Mouse (Mus musculus): ENCODE data around the gene Gm17455. TPM values are rescaled to one million over a fixed set of nuclear protein-coding genes. Genes with fewer than 3 reads are reported as not detected.

The Gm17455 gene
- polyA plus RNA-seq, 1 experiment from 2014 or later, result 0.28 TPM

GRCm38 (mm10) chr10:60419624-60420023 is 20.1 kb downstream of the Gm17455 start:
- no peak for ATAC-seq (replicated peaks; ENCODE audit: extremely low read depth, insufficient read depth, low FRiP score)
- no peaks in the 10 kb centered on the region for H3K9me3 ChIP-seq (replicated peaks; ENCODE audit: control insufficient read depth, low read length)
- WGBS, result 30% methylated on average over 4 of the region's 4 CpGs
- no peaks in the 10 kb centered on the region for H3K4me1 ChIP-seq (ENCODE audit: control insufficient read depth, insufficient read depth, low read length)
- no peak overlapping the region for H3K4me2 ChIP-seq (ENCODE audit: low read depth, low read length)
- no peak overlapping the region for H3K4me3 ChIP-seq (ENCODE audit: low read length)
- no peak overlapping the region for H3K9ac ChIP-seq (ENCODE audit: low read length)
- H3K36me3 ChIP-seq (ENCODE audit: control insufficient read depth, insufficient read depth), result no peaks in the 10 kb centered on the region
- H3K27me3 ChIP-seq (ENCODE audit: control insufficient read depth, insufficient read depth, low read length), result no peaks in the 10 kb centered on the region
- H3K27ac ChIP-seq (ENCODE audit: low read length), result no peak overlapping the region

DNA sequence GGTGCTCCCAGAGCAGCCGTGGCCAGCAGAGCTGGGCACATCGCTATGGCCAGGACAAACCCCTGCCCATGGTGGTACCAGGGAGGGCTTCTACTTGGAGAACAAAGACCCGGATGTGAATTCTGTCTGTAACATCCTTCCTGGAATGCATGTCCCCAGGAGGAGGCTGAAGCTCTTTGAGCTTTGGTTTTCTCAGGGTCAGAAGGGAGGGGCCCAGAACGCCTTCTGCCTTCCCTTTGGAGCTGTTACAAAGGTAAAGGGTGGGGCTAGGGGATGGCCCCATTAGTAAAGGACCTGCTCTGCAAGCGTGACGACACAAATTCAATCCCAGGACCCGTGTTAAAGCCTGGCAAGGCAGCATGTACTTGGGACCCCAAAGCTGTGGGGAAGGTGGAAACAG is 23.2 kb downstream of the Gm17455 start:
- H3K9me3 ChIP-seq (replicated peaks; ENCODE audit: control insufficient read depth, low read length), result peaks cover 12% of the 10 kb centered on the region
- 72% methylated on average over 7 of the region's 7 CpGs for WGBS
- no peaks in the 10 kb centered on the region for H3K36me3 ChIP-seq (ENCODE audit: control insufficient read depth, insufficient read depth)
- H3K27ac ChIP-seq (ENCODE audit: low read length), result no peak overlapping the region
- no peaks in the 10 kb centered on the region for H3K27me3 ChIP-seq (ENCODE audit: control insufficient read depth, insufficient read depth, low read length)
- no peak overlapping the region for H3K9ac ChIP-seq (ENCODE audit: low read length)
- no peak for ATAC-seq (replicated peaks; ENCODE audit: extremely low read depth, insufficient read depth, low FRiP score)
- no peak overlapping the region for H3K4me2 ChIP-seq (ENCODE audit: low read depth, low read length)
- no peak overlapping the region for H3K4me3 ChIP-seq (ENCODE audit: low read length)
- no peaks in the 10 kb centered on the region for H3K4me1 ChIP-seq (ENCODE audit: control insufficient read depth, insufficient read depth, low read length)

DNA sequence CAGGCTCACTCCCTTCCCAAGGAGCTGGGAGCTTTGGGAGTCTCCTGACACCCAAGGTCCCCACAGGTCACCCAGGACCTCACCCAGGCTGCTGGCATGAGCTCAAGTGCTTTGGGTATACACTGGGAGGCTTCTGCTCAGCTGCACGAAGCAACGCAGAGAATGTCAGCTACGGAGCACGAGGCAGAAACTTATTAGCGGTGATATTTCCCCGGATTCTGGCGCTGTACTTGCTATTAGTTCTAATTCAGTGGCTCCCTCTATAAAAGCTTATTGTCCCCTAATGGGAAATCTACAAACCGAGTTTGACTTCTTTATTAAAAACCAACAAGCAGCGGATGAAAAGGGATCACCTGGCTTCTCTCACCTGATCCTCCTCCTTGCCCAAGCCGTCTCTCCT is 30.5 kb downstream of the Gm17455 start:
- H3K27ac ChIP-seq (ENCODE audit: low read length), result no peak overlapping the region
- H3K4me3 ChIP-seq (ENCODE audit: low read length), result no peak overlapping the region
- WGBS, result 75% methylated on average over 10 of the region's 10 CpGs
- no peak overlapping the region for H3K4me2 ChIP-seq (ENCODE audit: low read depth, low read length)
- ATAC-seq (replicated peaks; ENCODE audit: extremely low read depth, insufficient read depth, low FRiP score), result no peak
- H3K9me3 ChIP-seq (replicated peaks; ENCODE audit: control insufficient read depth, low read length), result peaks cover 9% of the 10 kb centered on the region
- no peaks in the 10 kb centered on the region for H3K27me3 ChIP-seq (ENCODE audit: control insufficient read depth, insufficient read depth, low read length)
- H3K9ac ChIP-seq (ENCODE audit: low read length), result no peak overlapping the region
- no peaks in the 10 kb centered on the region for H3K4me1 ChIP-seq (ENCODE audit: control insufficient read depth, insufficient read depth, low read length)
- H3K36me3 ChIP-seq (ENCODE audit: control insufficient read depth, insufficient read depth), result no peaks in the 10 kb centered on the region

DNA sequence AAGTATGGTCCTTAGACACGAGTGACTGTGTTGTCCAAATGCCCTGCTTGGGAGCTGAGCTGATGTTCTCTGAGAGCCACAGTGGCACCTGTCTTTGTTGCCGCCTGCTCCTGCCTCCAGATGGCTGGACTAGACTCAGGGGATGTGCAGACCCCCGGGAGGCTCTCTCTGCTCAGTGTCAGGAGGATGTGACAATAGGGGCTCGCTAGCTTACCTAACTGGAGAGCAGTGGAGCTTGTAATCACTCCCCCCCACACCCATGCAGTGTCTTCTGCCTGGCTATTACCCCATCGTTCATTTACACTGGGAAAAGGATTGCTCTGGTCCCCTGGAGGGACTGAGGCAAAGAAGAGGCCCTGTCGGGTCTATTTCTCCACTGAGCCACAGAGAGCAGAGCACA is 31.1 kb downstream of the Gm17455 start:
- WGBS, result 54% methylated on average over 6 of the region's 6 CpGs
- no peaks in the 10 kb centered on the region for H3K4me1 ChIP-seq (ENCODE audit: control insufficient read depth, insufficient read depth, low read length)
- H3K9ac ChIP-seq (ENCODE audit: low read length), result no peak overlapping the region
- H3K27ac ChIP-seq (ENCODE audit: low read length), result no peak overlapping the region
- no peak overlapping the region for H3K4me2 ChIP-seq (ENCODE audit: low read depth, low read length)
- no peaks in the 10 kb centered on the region for H3K27me3 ChIP-seq (ENCODE audit: control insufficient read depth, insufficient read depth, low read length)
- H3K4me3 ChIP-seq (ENCODE audit: low read length), result no peak overlapping the region
- peaks cover 3% of the 10 kb centered on the region for H3K9me3 ChIP-seq (replicated peaks; ENCODE audit: control insufficient read depth, low read length)
- no peak for ATAC-seq (replicated peaks; ENCODE audit: extremely low read depth, insufficient read depth, low FRiP score)
- H3K36me3 ChIP-seq (ENCODE audit: control insufficient read depth, insufficient read depth), result no peaks in the 10 kb centered on the region

- no peak for ATAC-seq (replicated peaks; ENCODE audit: extremely low read depth, insufficient read depth, low FRiP score)
- Histone ChIP-seq H3K4me2 (ENCODE audit: low read depth, low read length) (no peak overlapping the region), H3K4me3 (ENCODE audit: low read length) (no peak overlapping the region), H3K27ac (ENCODE audit: low read length) (no peak overlapping the region), H3K36me3 (ENCODE audit: control insufficient read depth, insufficient read depth) (no peaks in the 10 kb centered on the region), H3K9ac (ENCODE audit: low read length) (no peak overlapping the region), H3K9me3 (replicated peaks; ENCODE audit: control insufficient read depth, low read length) (no peaks in the 10 kb centered on the region), H3K27me3 (ENCODE audit: control insufficient read depth, insufficient read depth, low read length) (no peaks in the 10 kb centered on the region), H3K4me1 (ENCODE audit: control insufficient read depth, insufficient read depth, low read length) (no peaks in the 10 kb centered on the region)
- 20% methylated on average over 4 of the region's 4 CpGs for WGBS
These were observed 33.2 kb downstream of the Gm17455 start for GRCm38 (mm10) chr10:60432679-60433078.

GRCm38 (mm10) chr10:60442321-60442720 is 42.8 kb downstream of the Gm17455 start:
- no peak overlapping the region for H3K9ac ChIP-seq (ENCODE audit: low read length)
- no peaks in the 10 kb centered on the region; the same call in 1 of the 2 replicates for H3K9me3 ChIP-seq (replicated peaks; ENCODE audit: control insufficient read depth, low read length)
- no peaks in the 10 kb centered on the region for H3K4me1 ChIP-seq (ENCODE audit: control insufficient read depth, insufficient read depth, low read length)
- H3K27ac ChIP-seq (ENCODE audit: low read length), result no peak overlapping the region
- ATAC-seq (replicated peaks; ENCODE audit: extremely low read depth, insufficient read depth, low FRiP score), result no peak
- H3K4me3 ChIP-seq (ENCODE audit: low read length), result no peak overlapping the region
- H3K4me2 ChIP-seq (ENCODE audit: low read depth, low read length), result no peak overlapping the region
- 78% methylated on average over 4 of the region's 4 CpGs for WGBS
- no peaks in the 10 kb centered on the region for H3K36me3 ChIP-seq (ENCODE audit: control insufficient read depth, insufficient read depth)
- H3K27me3 ChIP-seq (ENCODE audit: control insufficient read depth, insufficient read depth, low read length), result no peaks in the 10 kb centered on the region

DNA sequence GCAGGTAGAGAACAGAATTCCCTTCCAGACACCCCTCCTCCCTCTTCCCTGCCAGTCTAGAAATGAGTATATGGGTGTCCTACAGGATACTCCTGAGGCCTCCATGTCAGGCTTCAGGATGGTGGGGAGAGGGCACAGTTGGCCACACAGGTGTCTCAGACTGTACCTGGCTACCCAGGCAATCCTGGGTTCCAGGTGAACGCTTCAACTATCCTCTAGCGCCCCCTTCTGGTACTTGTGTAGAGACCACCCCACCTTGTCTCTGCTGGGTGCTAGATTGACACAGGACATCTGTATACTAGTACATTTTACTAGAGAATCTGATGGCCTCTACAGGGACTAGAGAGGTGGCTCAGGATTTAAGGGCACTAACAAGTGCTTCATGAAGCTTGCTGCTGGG is 43.6 kb downstream of the Gm17455 start:
- no peak overlapping the region for H3K4me3 ChIP-seq (ENCODE audit: low read length)
- H3K9ac ChIP-seq (ENCODE audit: low read length), result no peak overlapping the region
- H3K9me3 ChIP-seq (replicated peaks; ENCODE audit: control insufficient read depth, low read length), result no peaks in the 10 kb centered on the region; the same call in 1 of the 2 replicates
- H3K27ac ChIP-seq (ENCODE audit: low read length), result no peak overlapping the region
- ATAC-seq (replicated peaks; ENCODE audit: extremely low read depth, insufficient read depth, low FRiP score), result no peak
- H3K36me3 ChIP-seq (ENCODE audit: control insufficient read depth, insufficient read depth), result no peaks in the 10 kb centered on the region
- WGBS, result 7% methylated on average over 2 of the region's 2 CpGs
- no peaks in the 10 kb centered on the region for H3K27me3 ChIP-seq (ENCODE audit: control insufficient read depth, insufficient read depth, low read length)
- H3K4me2 ChIP-seq (ENCODE audit: low read depth, low read length), result no peak overlapping the region
- no peaks in the 10 kb centered on the region for H3K4me1 ChIP-seq (ENCODE audit: control insufficient read depth, insufficient read depth, low read length)

- Histone ChIP-seq H3K9ac (ENCODE audit: low read length) (no peak overlapping the region), H3K4me1 (ENCODE audit: control insufficient read depth, insufficient read depth, low read length) (no peaks in the 10 kb centered on the region), H3K4me3 (ENCODE audit: low read length) (no peak overlapping the region), H3K4me2 (ENCODE audit: low read depth, low read length) (no peak overlapping the region), H3K36me3 (ENCODE audit: control insufficient read depth, insufficient read depth) (no peaks in the 10 kb centered on the region), H3K27ac (ENCODE audit: low read length) (no peak overlapping the region), H3K27me3 (ENCODE audit: control insufficient read depth, insufficient read depth, low read length) (no peaks in the 10 kb centered on the region), H3K9me3 (replicated peaks; ENCODE audit: control insufficient read depth, low read length) (no peaks in the 10 kb centered on the region; the same call in 1 of the 2 replicates)
- ATAC-seq (replicated peaks; ENCODE audit: extremely low read depth, insufficient read depth, low FRiP score), result peak; percentile 45
- 64% methylated on average over 8 of the region's 8 CpGs for WGBS
These were observed 45.6 kb downstream of the Gm17455 start for GRCm38 (mm10) chr10:60445031-60445593.

- no peak overlapping the region for H3K9ac ChIP-seq (ENCODE audit: low read length)
- WGBS, result 80% methylated on average over 12 of the region's 12 CpGs
- H3K9me3 ChIP-seq (replicated peaks; ENCODE audit: control insufficient read depth, low read length), result no peaks in the 10 kb centered on the region; the same call in 1 of the 2 replicates
- no peaks in the 10 kb centered on the region for H3K27me3 ChIP-seq (ENCODE audit: control insufficient read depth, insufficient read depth, low read length)
- no peak overlapping the region for H3K27ac ChIP-seq (ENCODE audit: low read length)
- H3K4me3 ChIP-seq (ENCODE audit: low read length), result no peak overlapping the region
- no peaks in the 10 kb centered on the region for H3K36me3 ChIP-seq (ENCODE audit: control insufficient read depth, insufficient read depth)
- H3K4me2 ChIP-seq (ENCODE audit: low read depth, low read length), result no peak overlapping the region
- no peak for ATAC-seq (replicated peaks; ENCODE audit: extremely low read depth, insufficient read depth, low FRiP score)
- no peaks in the 10 kb centered on the region for H3K4me1 ChIP-seq (ENCODE audit: control insufficient read depth, insufficient read depth, low read length)
These were observed 47.7 kb downstream of the Gm17455 start for GRCm38 (mm10) chr10:60447186-60447585.

All from heart, embryonic 16.5 days (tissue).